Mouse (Mus musculus) layer of hippocampus, adult 8-10 months (tissue): Measurements from ENCODE around the gene Mta3. TPM values are rescaled to one million over a fixed set of nuclear protein-coding genes. Genes with fewer than 3 reads are reported as not detected.

Experiments used
- DNase-seq, 2 experiments: peaks; one replicate each; pipeline ENCODE4 v3.0.0; 2022; ENCODE audit warnings: low spot score in 2 of 2
- total RNA-seq, 4 experiments: library from RNA; stranded (reverse); gene quantifications; 2 replicates each; pipeline ENCODE4 v1.2.4; 2022

Mta3 gene
- total RNA-seq, 4 experiments from 2014 or later = 94.3 to 108 (median 101) TPM

GRCm38 (mm10) chr17:83758096-83758495 lies 52.1 kb downstream of the Mta3 start:
- no peak for DNase-seq

- no peak for DNase-seq
Measured at GRCm38 (mm10) chr17:83759547-83759946, 53.6 kb downstream of the Mta3 start.

DNA sequence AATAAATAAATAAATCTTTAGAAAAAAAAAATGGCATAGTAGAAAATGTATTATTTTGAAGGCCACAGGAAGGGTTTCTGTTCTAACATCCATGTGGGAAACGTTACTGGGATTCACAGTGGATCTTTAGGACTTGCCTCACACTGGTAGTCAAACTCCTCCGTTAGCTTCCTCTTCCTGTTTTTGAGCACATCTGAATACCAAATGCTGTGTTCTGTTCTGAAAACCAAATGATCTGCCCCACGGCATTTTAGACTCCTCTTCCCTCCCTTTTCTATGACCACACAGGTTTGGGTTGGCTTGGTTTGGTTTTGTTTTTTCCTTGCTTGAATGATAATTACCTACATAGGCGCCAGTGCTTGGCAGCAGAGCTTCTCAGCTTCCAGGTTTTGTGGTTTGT lies 58.6 kb downstream of the Mta3 start:
- DNase-seq = no peak

GRCm38 (mm10) chr17:83767064-83767463 lies 61.1 kb downstream of the Mta3 start:
- no peak for DNase-seq

GRCm38 (mm10) chr17:83768309-83768708 lies 62.3 kb downstream of the Mta3 start:
- no peak for DNase-seq

DNA sequence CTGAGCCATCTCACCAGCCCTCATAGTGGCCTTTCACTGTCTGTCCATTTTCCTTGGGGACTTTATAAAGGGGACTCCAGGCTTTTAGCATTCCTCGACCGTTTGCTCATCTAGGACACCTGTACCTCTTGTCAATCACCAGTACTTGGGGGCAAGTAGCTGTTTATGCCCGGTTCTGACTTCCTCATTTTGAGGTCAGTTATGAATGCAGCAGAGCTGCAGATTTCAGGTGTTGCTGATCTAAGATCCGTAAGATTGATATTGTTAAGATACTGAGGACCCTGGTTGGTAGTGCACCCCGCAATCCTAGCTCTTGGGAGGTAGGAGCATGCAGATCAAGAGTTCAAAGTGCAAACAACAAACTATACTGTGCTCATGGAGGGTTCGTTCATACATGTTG lies 64.4 kb downstream of the Mta3 start:
- DNase-seq = no peak

GRCm38 (mm10) chr17:83770931-83771330 lies 65.0 kb downstream of the Mta3 start:
- DNase-seq = no peak

GRCm38 (mm10) chr17:83772110-83772509 lies 66.1 kb downstream of the Mta3 start:
- no peak for DNase-seq

- no peak for DNase-seq
Measured at GRCm38 (mm10) chr17:83772711-83773110, 66.7 kb downstream of the Mta3 start.

- no peak for DNase-seq
Measured at GRCm38 (mm10) chr17:83776965-83777364, 71.0 kb downstream of the Mta3 start.

GRCm38 (mm10) chr17:83777462-83778051 lies 71.6 kb downstream of the Mta3 start:
- DNase-seq = no peak

GRCm38 (mm10) chr17:83780228-83780627 lies 74.3 kb downstream of the Mta3 start:
- DNase-seq = no peak

DNA sequence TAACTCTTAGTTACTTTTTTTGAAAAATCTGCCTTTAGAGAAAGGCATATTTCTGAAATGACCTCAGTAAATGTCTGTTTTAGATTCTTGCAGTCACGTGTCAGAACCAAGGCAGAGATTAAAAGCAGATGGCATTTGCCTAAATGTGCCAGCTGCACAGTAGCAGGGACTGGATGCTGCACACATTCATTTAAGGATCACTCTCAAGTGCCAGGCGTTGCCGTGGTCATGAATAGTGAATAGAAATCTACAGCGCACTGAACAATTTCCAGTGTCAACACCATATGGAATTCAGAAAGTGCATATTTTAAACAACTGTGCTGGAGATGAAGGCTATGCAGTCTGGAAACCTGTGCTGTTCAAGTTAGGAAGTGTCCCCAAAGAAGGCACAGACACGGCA lies 76.8 kb downstream of the Mta3 start:
- peak; percentile 73 to 76 for DNase-seq

GRCm38 (mm10) chr17:83786418-83786817 lies 80.5 kb downstream of the Mta3 start:
- no peak for DNase-seq

DNA sequence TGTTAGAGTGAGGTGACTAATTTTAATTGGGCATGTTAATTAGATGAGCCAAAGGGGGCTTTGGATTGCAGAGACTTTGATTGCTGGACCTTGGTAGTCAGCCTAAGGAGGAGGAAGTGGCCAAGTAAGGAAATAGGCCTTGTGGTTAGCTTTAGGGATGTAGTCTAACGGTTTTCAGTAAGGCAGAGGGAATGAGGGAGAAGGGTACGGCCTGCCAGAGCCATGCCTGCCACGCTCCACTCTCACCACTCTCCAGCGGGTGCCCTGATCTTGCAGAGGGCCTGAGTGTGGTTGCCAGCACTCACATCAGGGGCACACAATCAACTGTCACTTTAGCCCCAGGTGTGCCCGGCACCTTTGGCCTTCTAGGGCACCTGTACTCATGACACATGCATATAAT lies 84.2 kb downstream of the Mta3 start:
- DNase-seq = no peak

GRCm38 (mm10) chr17:83792388-83792787 lies 86.4 kb downstream of the Mta3 start:
- DNase-seq = no peak

DNA sequence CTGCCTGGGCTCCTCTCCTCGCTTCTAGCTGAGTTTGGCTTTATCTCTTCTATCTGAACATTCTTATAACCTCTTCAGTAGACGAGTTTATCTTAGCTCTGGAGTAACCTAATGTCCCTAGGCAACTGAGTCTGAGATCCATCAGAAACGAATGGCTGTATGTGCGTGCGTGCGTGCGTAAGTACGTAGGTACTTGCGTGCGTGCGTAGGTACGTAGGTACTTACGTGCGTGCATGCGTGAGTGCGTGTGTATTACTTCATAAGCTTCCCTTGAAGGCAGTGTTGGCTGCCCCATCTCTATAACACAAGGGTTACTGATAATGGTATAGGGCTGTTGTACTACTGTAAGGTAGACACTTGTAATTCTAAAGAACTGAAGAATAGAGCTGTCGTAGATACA lies 89.2 kb downstream of the Mta3 start:
- no peak for DNase-seq

DNA sequence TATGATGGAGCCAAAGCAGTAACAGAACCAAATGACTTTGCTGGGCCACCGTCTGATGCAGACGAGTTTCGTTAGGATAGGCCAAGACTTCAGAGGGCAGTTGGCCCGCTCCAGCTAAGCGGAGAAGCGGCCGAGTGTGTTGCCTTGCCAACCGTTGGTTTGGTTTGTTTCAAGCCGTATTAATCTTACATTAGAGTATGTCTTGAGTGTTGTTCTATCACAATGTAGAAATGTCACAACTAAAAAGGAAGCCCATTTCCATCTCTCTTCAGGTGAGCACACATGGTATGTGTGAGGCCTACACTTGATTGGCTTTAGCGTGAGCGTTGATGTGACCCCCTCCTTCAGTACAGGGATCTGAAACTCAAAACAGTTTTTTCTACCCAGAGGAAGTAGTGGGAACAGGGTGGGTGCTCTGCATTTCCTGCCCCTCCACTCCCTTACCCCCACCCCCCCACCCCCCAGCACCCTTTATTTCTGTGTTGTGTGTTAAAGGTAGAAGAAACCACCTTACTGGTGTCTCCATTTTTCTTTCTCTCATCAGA lies 93.6 kb downstream of the Mta3 start:
- DNase-seq = no peak

DNA sequence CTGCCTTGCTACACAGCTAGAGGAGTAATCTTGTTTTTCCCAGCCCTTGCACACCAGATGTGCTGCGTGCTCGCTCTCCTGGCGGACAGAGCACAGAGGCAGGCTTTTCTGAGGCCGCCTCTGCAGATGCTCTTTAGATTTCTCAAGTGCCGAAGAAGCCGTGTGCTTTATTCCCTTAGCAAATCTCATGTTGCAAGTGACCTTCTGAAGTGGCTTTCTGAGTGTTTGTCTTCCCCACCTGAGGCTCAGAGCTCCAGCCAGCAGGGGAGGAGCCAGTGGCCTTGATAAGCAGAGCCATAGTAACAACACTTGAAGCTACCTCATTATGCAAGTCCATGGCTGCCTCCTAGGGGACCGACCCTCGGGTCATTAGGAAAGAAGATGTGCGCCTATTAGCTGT lies 98.0 kb downstream of the Mta3 start:
- DNase-seq = no peak

DNA sequence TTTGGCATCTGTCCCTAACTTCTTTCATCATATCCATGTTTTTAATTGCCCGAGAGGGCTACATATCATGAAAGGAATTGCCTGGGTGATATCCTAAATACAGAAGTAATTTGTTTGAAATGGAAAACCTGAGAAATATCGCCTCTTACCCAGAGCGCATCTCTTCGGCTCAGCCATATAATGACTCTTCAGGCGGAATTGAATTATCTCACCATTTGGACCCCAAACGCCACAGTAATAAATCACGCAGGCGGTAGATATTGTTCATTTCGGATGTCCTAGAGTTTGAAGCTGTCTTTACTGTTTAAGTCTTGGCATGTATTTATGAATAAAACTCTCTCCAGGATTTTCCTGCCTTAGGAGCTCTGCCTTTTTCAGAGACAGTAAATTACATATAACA lies 99.1 kb downstream of the Mta3 start:
- DNase-seq = no peak

DNA sequence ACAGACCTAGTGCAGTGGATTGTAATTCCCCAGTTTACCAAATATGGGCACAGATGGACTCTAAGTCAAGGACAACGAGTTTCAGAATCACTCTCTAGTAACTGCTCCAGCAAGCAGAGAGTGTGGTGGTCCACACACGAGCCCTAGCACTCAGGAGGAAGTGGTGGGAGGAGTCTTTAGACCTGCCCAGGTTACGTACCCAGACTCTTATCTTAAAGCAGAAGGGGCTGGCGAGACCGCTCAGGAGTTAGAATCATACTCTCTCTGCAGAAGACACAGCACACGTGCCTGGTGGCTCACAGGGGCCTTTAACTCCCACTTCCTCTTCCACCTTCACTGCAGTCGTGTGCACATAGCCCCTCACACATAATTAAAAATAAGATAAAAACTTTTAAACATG lies 101.4 kb downstream of the Mta3 start:
- DNase-seq = no peak

- peak in 1 of 2 experiments; percentile 73 for DNase-seq
Measured at GRCm38 (mm10) chr17:83807778-83808398, 101.9 kb downstream of the Mta3 start.

DNA sequence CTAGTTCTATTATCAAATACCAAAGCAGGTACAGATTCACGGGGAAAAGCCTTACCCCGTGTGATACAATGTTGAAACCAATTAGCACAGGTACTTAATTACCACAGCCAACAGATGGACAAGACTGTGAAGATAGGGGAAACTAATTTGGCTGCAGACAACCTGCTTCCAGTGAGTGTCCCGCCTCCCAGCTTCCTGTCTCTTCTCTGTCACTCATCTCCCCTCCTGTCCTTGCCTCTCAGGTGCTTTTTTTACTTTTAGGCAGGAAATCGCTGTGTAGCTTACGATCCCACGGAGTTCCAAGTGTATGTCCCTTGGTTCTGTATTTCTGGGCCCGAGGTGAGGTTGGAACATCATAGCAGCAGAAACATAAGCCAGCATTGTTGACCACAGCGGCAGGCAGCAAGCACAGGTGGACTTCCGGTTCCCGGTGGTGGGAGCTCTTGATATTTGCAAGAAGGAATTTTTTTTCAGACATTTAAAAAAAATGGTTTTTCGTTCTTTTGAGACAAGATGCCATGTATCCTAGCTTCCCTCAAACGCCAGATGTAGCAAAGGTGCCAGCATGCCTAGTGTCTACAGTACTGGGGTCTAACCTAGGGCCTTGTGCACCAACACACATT lies 102.6 kb downstream of the Mta3 start:
- no peak for DNase-seq
